8 mouse cellular contexts compared by ENCODE assay signal in genomic region chr14:31018860-31019291, GRCm38 (mm10). TPM values are rescaled to one million over a fixed set of nuclear protein-coding genes. Genes with fewer than 3 reads are reported as not detected.
DNase-seq lines count a peak whose midpoint lies in the region; ATAC-seq lines count a peak whose summit lies in the region.

Gene Pbrm1, plus strand, starts transcription at chr14:31019138.
Gene Gnl3, minus strand, starts transcription at chr14:31019152.

- peak within 1 kb of the TSS; percentile 99 for H3K27ac ChIP-seq in heart, embryonic 13.5 days (replicated peaks)
- peak within 1 kb of the TSS; percentile 99 for H3K27ac ChIP-seq in liver, embryonic 12.5 days
- H3K27ac ChIP-seq in stomach, embryonic 15.5 days: peak within 1 kb of the TSS; percentile 98

- H3K9me3 ChIP-seq in heart, embryonic 13.5 days: no peaks in the 10 kb centered on the region
- H3K9me3 ChIP-seq in liver, embryonic 12.5 days (replicated peaks): no peaks in the 10 kb centered on the region
- no peaks in the 10 kb centered on the region for H3K9me3 ChIP-seq in stomach, embryonic 15.5 days

- peaks cover 37% of the 10 kb centered on the region for H3K4me1 ChIP-seq in heart, embryonic 13.5 days
- H3K4me1 ChIP-seq in liver, embryonic 12.5 days: peaks cover 57% of the 10 kb centered on the region
- H3K4me1 ChIP-seq in stomach, embryonic 15.5 days: peaks cover 16% of the 10 kb centered on the region

- DNase-seq in CD4-positive helper T cell, adult 2 months (ENCODE audit: low read depth, low spot score): peak; percentile 98
- peak; percentile 88 for DNase-seq in brain, embryonic 18.5 days (ENCODE audit: low read depth, low spot score)
- DNase-seq in kidney, postnatal 10 days: peak; percentile 99
- peak; percentile 95 to 97 for DNase-seq in natural killer cell, adult 2 months (ENCODE audit: low spot score in 2 of 2)

- H3K4me2 ChIP-seq in heart, embryonic 13.5 days: peak within 1 kb of the TSS; percentile 93
- peak within 1 kb of the TSS; percentile 95 for H3K4me2 ChIP-seq in liver, embryonic 12.5 days
- peak within 1 kb of the TSS; percentile 73 for H3K4me2 ChIP-seq in stomach, embryonic 15.5 days

- WGBS in heart, embryonic 13.5 days: under 1% methylated on average over 51 of the region's 53 CpGs
- 2% methylated on average over 43 of the region's 53 CpGs for WGBS in liver, embryonic 12.5 days (ENCODE audit: insufficient replicate concordance)
- WGBS in stomach, embryonic 15.5 days: under 1% methylated on average over 35 of the region's 53 CpGs

- peak; percentile 84 for ATAC-seq in erythroid progenitor cell, adult 5-6 weeks (replicated peaks; ENCODE audit: low FRiP score, poor library complexity, severe bottlenecking)
- peak; percentile 90 for ATAC-seq in heart, embryonic 13.5 days (ENCODE audit: extremely low read depth, insufficient number of reproducible peaks, low FRiP score, low TSS enrichment)
- peak; percentile 87 for ATAC-seq in liver, embryonic 12.5 days
- peak; percentile 90 for ATAC-seq in stomach, embryonic 15.5 days (ENCODE audit: insufficient read depth, low FRiP score, low read depth)

- H3K9ac ChIP-seq in heart, embryonic 13.5 days: peak within 1 kb of the TSS; percentile 96
- peak within 1 kb of the TSS; percentile 89 for H3K9ac ChIP-seq in liver, embryonic 12.5 days
- peak within 1 kb of the TSS; percentile 94 for H3K9ac ChIP-seq in stomach, embryonic 15.5 days

- H3K27me3 ChIP-seq in heart, embryonic 13.5 days (replicated peaks): no peaks in the 10 kb centered on the region
- H3K27me3 ChIP-seq in liver, embryonic 12.5 days (replicated peaks): no peaks in the 10 kb centered on the region
- H3K27me3 ChIP-seq in stomach, embryonic 15.5 days (replicated peaks): no peaks in the 10 kb centered on the region

- H3K36me3 ChIP-seq in heart, embryonic 13.5 days: peaks cover 61% of the 10 kb centered on the region
- H3K36me3 ChIP-seq in liver, embryonic 12.5 days: peaks cover 58% of the 10 kb centered on the region
- peaks cover 29% of the 10 kb centered on the region for H3K36me3 ChIP-seq in stomach, embryonic 15.5 days

- peak within 1 kb of the TSS; percentile 90 for H3K4me3 ChIP-seq in heart, embryonic 13.5 days
- peak within 1 kb of the TSS; percentile 79 for H3K4me3 ChIP-seq in liver, embryonic 12.5 days
- H3K4me3 ChIP-seq in stomach, embryonic 15.5 days (replicated peaks): peak within 1 kb of the TSS; percentile 86

RNA-seq across cellular contexts. Expression of gene Pbrm1, which starts in this region (rescaled TPM):
- total RNA-seq in erythroid progenitor cell, adult 5-6 weeks (2015; ENCODE audit: low replicate concordance): 137 and 157 TPM in 2 replicates
- 163 and 194 TPM in 2 replicates for total RNA-seq in erythroid progenitor cell, adult 5-6 weeks (2017; ENCODE audit: low replicate concordance)
- 93.0 and 102 TPM in 2 replicates for polyA plus RNA-seq in heart, embryonic 13.5 days (2015; fragmentation: Nextera tagmentation; extraction: Ambion mirVana)
- polyA plus RNA-seq in liver, embryonic 12.5 days (2016; fragmentation: Nextera tagmentation; extraction: Ambion mirVana): 94.9 and 95.8 TPM in 2 replicates
- polyA plus RNA-seq in stomach, embryonic 15.5 days (2015; fragmentation: Nextera tagmentation; extraction: Ambion mirVana): 109 and 118 TPM in 2 replicates

RNA-seq across cellular contexts. Expression of gene Gnl3, which starts in this region (rescaled TPM):
- 53.7 and 58.0 TPM in 2 replicates for total RNA-seq in erythroid progenitor cell, adult 5-6 weeks (2015; ENCODE audit: low replicate concordance)
- total RNA-seq in erythroid progenitor cell, adult 5-6 weeks (2017; ENCODE audit: low replicate concordance): 33.6 and 40.5 TPM in 2 replicates
- 61.2 and 64.9 TPM in 2 replicates for polyA plus RNA-seq in heart, embryonic 13.5 days (2015; fragmentation: Nextera tagmentation; extraction: Ambion mirVana)
- polyA plus RNA-seq in liver, embryonic 12.5 days (2016; fragmentation: Nextera tagmentation; extraction: Ambion mirVana): 156 and 166 TPM in 2 replicates
- polyA plus RNA-seq in stomach, embryonic 15.5 days (2015; fragmentation: Nextera tagmentation; extraction: Ambion mirVana): 113 and 119 TPM in 2 replicates

Comparison
In these comparisons a context has a peak if more than half of its experiments do, and no peak if none do; other contexts are left out.
1. Peak in every context shown above with its lines: DNase-seq, ATAC-seq, H3K4me3 ChIP-seq and H3K27ac ChIP-seq.